Mouse (Mus musculus) heart, embryonic 15.5 days (tissue): ENCODE measurements around the gene Cdca3. TPM values are rescaled to one million over a fixed set of nuclear protein-coding genes. Genes with fewer than 3 reads are reported as not detected.

ENCODE experiments used
- ATAC-seq: fragments of 200-750 bp; cut with Nextera tagmentation; replicated peaks from 2 replicates; pipeline ENCODE4 v1.8.0; 2017; ENCODE audit warnings: low read depth, moderate TSS enrichment; ENCODE audit not compliant: insufficient number of reproducible peaks, insufficient read depth, low FRiP score
- H3K27ac ChIP-seq: fragments of 300-500 bp; sonication (generic); 2 replicates; pipeline ENCODE4 v1.5.1; 2015; ENCODE audit warnings: mild to moderate bottlenecking, inconsistent platforms
- H3K27me3 ChIP-seq: fragments of 300-500 bp; sonication (generic); 2 replicates; pipeline ENCODE4 v1.6.1; 2015; ENCODE audit warnings: inconsistent platforms
- H3K36me3 ChIP-seq: fragments of 300-500 bp; sonication (generic); 2 replicates; pipeline ENCODE4 v1.6.1; 2015; ENCODE audit warnings: mild to moderate bottlenecking, inconsistent platforms
- H3K4me1 ChIP-seq: fragments of 300-500 bp; sonication (generic); replicated peaks from 2 replicates; pipeline ENCODE4 v1.6.1; 2015; ENCODE audit warnings: inconsistent platforms
- H3K4me2 ChIP-seq: fragments of 300-500 bp; sonication (generic); 2 replicates; pipeline ENCODE4 v1.6.1; 2015; ENCODE audit warnings: inconsistent platforms, mild to moderate bottlenecking, moderate library complexity
- H3K4me3 ChIP-seq: fragments of 300-500 bp; sonication (generic); 2 replicates; pipeline ENCODE4 v1.5.1; 2015; ENCODE audit warnings: mild to moderate bottlenecking, inconsistent platforms
- H3K9ac ChIP-seq: fragments of 300-500 bp; sonication (generic); 2 replicates; pipeline ENCODE4 v1.6.1; 2015; ENCODE audit warnings: mild to moderate bottlenecking, inconsistent platforms
- H3K9me3 ChIP-seq: fragments of 300-500 bp; sonication (generic); replicated peaks from 2 replicates; pipeline ENCODE4 v1.6.1; 2016; ENCODE audit warnings: inconsistent platforms
- WGBS: fragments of 180-500 bp; shearing (Covaris S2); methylation state at CpG from one replicate; pipeline ENCODE4 v1.1.7; 2015; ENCODE audit warnings: mixed read lengths; 5-methylcytosine and 5-hydroxymethylcytosine counted together
- polyA plus RNA-seq: library from polyadenylated mRNA; unstranded; fragments of >200 nt; fragmentation: Nextera tagmentation; extraction: Ambion mirVana; gene quantifications from 2 replicates; pipeline ENCODE4 v1.2.1, GENCODE M21; 2015

The Cdca3 gene
- polyA plus RNA-seq = 117 and 128 TPM in 2 replicates

GRCm38 (mm10) chr6:124828868-124829798 is at the start of gene Cdca3, which contains the start of gene Usp5:
TSS of gene Cdca3 (plus strand) at chr6:124829547.
TSS of gene Usp5 (minus strand) at chr6:124829484.
- H3K36me3 ChIP-seq = peaks cover 28% of the 10 kb centered on the region
- H3K4me3 ChIP-seq = peak within 1 kb of the TSS; percentile 67
- no peaks in the 10 kb centered on the region for H3K9me3 ChIP-seq
- peak; percentile 93 for ATAC-seq
- no peaks in the 10 kb centered on the region for H3K27me3 ChIP-seq
- peaks cover 19% of the 10 kb centered on the region for H3K4me1 ChIP-seq
- peak within 1 kb of the TSS; percentile 67 for H3K9ac ChIP-seq
- H3K4me2 ChIP-seq = peak within 1 kb of the TSS; percentile 85
- WGBS = 0% methylated on average over 55 of the region's 55 CpGs
- H3K27ac ChIP-seq = peak within 1 kb of the TSS; percentile 94

GRCm38 (mm10) chr6:124779984-124780416 is 49.3 kb upstream of the Cdca3 start:
- Histone ChIP-seq H3K4me1 (peaks cover 11% of the 10 kb centered on the region), H3K9me3 (no peaks in the 10 kb centered on the region), H3K27me3 (peaks cover 8% of the 10 kb centered on the region; the same call in 1 of the 2 replicates), H3K27ac (no peak overlapping the region), H3K4me2 (peak overlapping the region; percentile 69), H3K9ac (no peak overlapping the region), H3K4me3 (peak overlapping the region; percentile 46), H3K36me3 (no peaks in the 10 kb centered on the region)
- no peak for ATAC-seq
- 6% methylated on average over 10 of the region's 10 CpGs for WGBS

- Histone ChIP-seq H3K27me3 (peaks cover 8% of the 10 kb centered on the region; the same call in 1 of the 2 replicates), H3K36me3 (no peaks in the 10 kb centered on the region), H3K4me1 (peaks cover 11% of the 10 kb centered on the region), H3K9me3 (no peaks in the 10 kb centered on the region), H3K9ac (no peak overlapping the region), H3K4me2 (no peak overlapping the region), H3K4me3 (no peak overlapping the region), H3K27ac (no peak overlapping the region)
- ATAC-seq = no peak
- WGBS = 85% methylated on average over 7 of the region's 7 CpGs
Measured at GRCm38 (mm10) chr6:124780917-124781316, 48.4 kb upstream of the Cdca3 start.

GRCm38 (mm10) chr6:124782436-124782835 is 46.9 kb upstream of the Cdca3 start:
- H3K27ac ChIP-seq = no peak overlapping the region
- ATAC-seq = peak; percentile 39; the same call in 1 of the 2 replicates
- H3K9me3 ChIP-seq = no peaks in the 10 kb centered on the region
- peaks cover 11% of the 10 kb centered on the region for H3K4me1 ChIP-seq
- peak overlapping the region; percentile 32 for H3K4me3 ChIP-seq
- H3K27me3 ChIP-seq = peaks cover 8% of the 10 kb centered on the region; the same call in 1 of the 2 replicates
- H3K9ac ChIP-seq = no peak overlapping the region
- H3K36me3 ChIP-seq = no peaks in the 10 kb centered on the region
- H3K4me2 ChIP-seq = peak overlapping the region; percentile 47
- WGBS = 22% methylated on average over 6 of the region's 6 CpGs

- Histone ChIP-seq H3K36me3 (no peaks in the 10 kb centered on the region), H3K27me3 (no peaks in the 10 kb centered on the region), H3K9me3 (no peaks in the 10 kb centered on the region), H3K9ac (no peak overlapping the region), H3K4me3 (no peak overlapping the region), H3K4me1 (peaks cover 7% of the 10 kb centered on the region), H3K27ac (no peak overlapping the region), H3K4me2 (no peak overlapping the region)
- 55% methylated on average over 8 of the region's 8 CpGs for WGBS
- no peak for ATAC-seq
Measured at GRCm38 (mm10) chr6:124786756-124787420, 42.5 kb upstream of the Cdca3 start.

GRCm38 (mm10) chr6:124787722-124788121 is 41.6 kb upstream of the Cdca3 start:
- Histone ChIP-seq H3K4me2 (no peak overlapping the region), H3K9ac (no peak overlapping the region), H3K27ac (no peak overlapping the region), H3K27me3 (no peaks in the 10 kb centered on the region), H3K36me3 (no peaks in the 10 kb centered on the region), H3K4me1 (peaks cover 1% of the 10 kb centered on the region), H3K9me3 (no peaks in the 10 kb centered on the region), H3K4me3 (no peak overlapping the region)
- ATAC-seq = no peak
- WGBS = 71% methylated on average over 10 of the region's 10 CpGs

GRCm38 (mm10) chr6:124789519-124789918 is 39.8 kb upstream of the Cdca3 start:
- Histone ChIP-seq H3K9ac (no peak overlapping the region), H3K4me3 (no peak overlapping the region), H3K27ac (no peak overlapping the region), H3K36me3 (no peaks in the 10 kb centered on the region), H3K4me2 (no peak overlapping the region), H3K4me1 (no peaks in the 10 kb centered on the region), H3K27me3 (no peaks in the 10 kb centered on the region), H3K9me3 (no peaks in the 10 kb centered on the region)
- no peak for ATAC-seq
- WGBS = 79% methylated on average over 4 of the region's 4 CpGs

GRCm38 (mm10) chr6:124790121-124790520 is 39.2 kb upstream of the Cdca3 start:
- Histone ChIP-seq H3K9ac (no peak overlapping the region), H3K9me3 (no peaks in the 10 kb centered on the region), H3K4me2 (no peak overlapping the region), H3K4me1 (no peaks in the 10 kb centered on the region), H3K27ac (no peak overlapping the region), H3K4me3 (no peak overlapping the region), H3K27me3 (no peaks in the 10 kb centered on the region), H3K36me3 (no peaks in the 10 kb centered on the region)
- 63% methylated on average over 4 of the region's 4 CpGs for WGBS
- no peak for ATAC-seq

GRCm38 (mm10) chr6:124791911-124792310 is 37.4 kb upstream of the Cdca3 start:
- Histone ChIP-seq H3K36me3 (no peaks in the 10 kb centered on the region), H3K27ac (no peak overlapping the region), H3K4me1 (no peaks in the 10 kb centered on the region), H3K9ac (no peak overlapping the region), H3K9me3 (no peaks in the 10 kb centered on the region), H3K27me3 (no peaks in the 10 kb centered on the region), H3K4me3 (no peak overlapping the region), H3K4me2 (no peak overlapping the region)
- WGBS = 75% methylated on average over 3 of the region's 3 CpGs
- no peak for ATAC-seq

- WGBS = 77% methylated on average over 4 of the region's 4 CpGs
- H3K4me1 ChIP-seq = no peaks in the 10 kb centered on the region
- H3K27me3 ChIP-seq = no peaks in the 10 kb centered on the region
- no peak overlapping the region for H3K4me2 ChIP-seq
- no peaks in the 10 kb centered on the region for H3K36me3 ChIP-seq
- no peaks in the 10 kb centered on the region for H3K9me3 ChIP-seq
- no peak overlapping the region for H3K4me3 ChIP-seq
- no peak overlapping the region for H3K9ac ChIP-seq
- ATAC-seq = no peak
- no peak overlapping the region for H3K27ac ChIP-seq
Measured at GRCm38 (mm10) chr6:124795781-124796180, 33.6 kb upstream of the Cdca3 start.

GRCm38 (mm10) chr6:124796200-124796599 is 33.1 kb upstream of the Cdca3 start:
- Histone ChIP-seq H3K27me3 (no peaks in the 10 kb centered on the region), H3K9me3 (no peaks in the 10 kb centered on the region), H3K4me1 (no peaks in the 10 kb centered on the region), H3K4me3 (no peak overlapping the region), H3K9ac (no peak overlapping the region), H3K4me2 (no peak overlapping the region), H3K27ac (no peak overlapping the region), H3K36me3 (no peaks in the 10 kb centered on the region)
- WGBS = 74% methylated on average over 2 of the region's 2 CpGs
- ATAC-seq = no peak
